Mouse (Mus musculus) hindbrain, embryonic 10.5 days (tissue): ENCODE measurements at regions not wholly inside any gene's neighbourhood (a gene's known extent, or its start where the extent isn't known, plus 50 kb on each side); places are given as distances from the start of the nearest gene placed in this dataset.
A peak's percentile ranks its signal among the peaks of the same experiment; 100 is the strongest.

Experiments
- DNase-seq: peaks from one replicate; pipeline ENCODE4 v3.0.0-alpha.2; 2017; ENCODE audit warnings: low spot score
- H3K27ac ChIP-seq: fragments of 300-500 bp; sonication (generic); 2 replicates; pipeline ENCODE4 v1.5.1; 2016; ENCODE audit warnings: mild to moderate bottlenecking, moderate library complexity
- H3K27me3 ChIP-seq: fragments of 300-500 bp; sonication (generic); 2 replicates; pipeline ENCODE4 v1.6.1; 2016; ENCODE audit warnings: mild to moderate bottlenecking; ENCODE audit not compliant: poor library complexity, insufficient read depth, severe bottlenecking
- H3K36me3 ChIP-seq: fragments of 300-500 bp; sonication (generic); 2 replicates; pipeline ENCODE4 v1.6.1; 2016; ENCODE audit warnings: mild to moderate bottlenecking, moderate library complexity
- H3K4me1 ChIP-seq: fragments of 300-500 bp; sonication (generic); replicated peaks from 2 replicates; pipeline ENCODE4 v1.6.1; 2016; ENCODE audit warnings: mild to moderate bottlenecking
- H3K4me3 ChIP-seq: fragments of 300-500 bp; sonication (generic); 2 replicates; pipeline ENCODE4 v1.5.1; 2016; ENCODE audit warnings: mild to moderate bottlenecking, moderate library complexity
- H3K9me3 ChIP-seq: fragments of 300-500 bp; sonication (generic); 2 replicates; pipeline ENCODE4 v1.6.1; 2016; ENCODE audit warnings: mild to moderate bottlenecking, moderate library complexity
- WGBS: fragments of 180-500 bp; shearing (Covaris S2); methylation state at CpG from one replicate; pipeline ENCODE4 v1.1.7; 2016; 5-methylcytosine and 5-hydroxymethylcytosine counted together

DNA sequence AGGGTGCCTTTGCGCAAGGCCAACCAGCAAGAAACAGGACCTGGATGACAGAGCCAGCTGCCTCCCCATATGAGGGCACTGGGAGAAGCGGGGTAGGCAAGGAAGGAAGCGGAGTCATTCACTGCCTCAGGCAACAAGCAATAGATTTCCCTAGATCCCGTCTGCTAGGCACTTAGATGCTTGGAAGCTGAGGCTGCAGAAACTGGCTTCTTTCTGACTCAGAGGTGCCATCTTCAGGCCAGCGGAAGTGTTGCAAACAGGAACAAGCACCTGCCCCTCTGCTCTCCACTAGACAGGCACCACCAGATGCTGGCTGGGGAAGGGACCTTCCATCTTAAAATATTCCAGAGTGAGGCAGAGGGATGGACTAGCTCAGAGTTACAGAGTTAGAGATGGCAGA lies 188.0 kb downstream of the 4933412E24Rik start:
- 21% methylated on average over 5 of the region's 5 CpGs for WGBS

DNA sequence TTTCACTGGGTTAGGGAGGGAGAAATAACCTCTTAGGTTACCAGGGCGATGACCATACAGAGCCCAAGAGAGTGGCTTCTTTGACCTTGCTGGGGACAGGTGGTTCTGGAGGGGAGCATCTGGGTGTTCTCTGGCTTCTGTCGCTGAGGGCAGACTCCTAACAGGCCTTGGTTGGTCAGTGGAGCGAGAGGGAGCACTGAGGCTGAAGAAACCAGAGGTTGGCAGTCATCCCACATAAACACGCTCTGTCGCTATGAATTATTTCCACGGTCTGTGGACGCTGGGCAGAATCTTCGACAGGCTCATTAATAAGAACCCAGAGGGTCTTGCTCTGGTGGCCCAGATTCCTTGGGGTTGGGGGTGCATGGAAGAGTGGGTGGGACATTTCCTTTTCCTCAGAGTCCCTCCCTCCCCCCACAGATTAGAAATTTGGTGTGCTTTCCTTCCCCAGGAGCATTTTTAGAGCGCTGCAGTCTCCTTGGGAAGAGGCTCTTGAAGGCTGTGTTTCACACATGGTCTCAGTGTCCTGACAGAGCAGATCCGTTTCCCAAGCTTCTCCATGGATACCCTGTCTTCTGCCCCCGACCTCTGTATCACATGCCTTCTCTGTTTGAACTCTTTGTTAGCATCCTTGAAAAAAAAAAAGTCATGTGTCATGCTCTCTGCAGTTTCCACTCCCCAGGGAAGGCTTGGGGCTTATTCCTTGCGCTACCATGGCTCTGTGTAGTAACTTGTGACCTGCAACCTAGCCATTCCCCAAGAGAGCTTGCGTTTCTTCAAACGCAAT lies 190.1 kb downstream of the 4933412E24Rik start:
- H3K4me1 ChIP-seq: peaks cover 20% of the 10 kb centered on the region
- H3K36me3 ChIP-seq: no peaks in the 10 kb centered on the region
- H3K27ac ChIP-seq: peak overlapping the region; percentile 2; the same call in 1 of the 2 replicates
- no peaks in the 10 kb centered on the region for H3K9me3 ChIP-seq
- H3K27me3 ChIP-seq: no peaks in the 10 kb centered on the region
- no peak overlapping the region for H3K4me3 ChIP-seq
- DNase-seq: no peak
- WGBS: 68% methylated on average over 14 of the region's 14 CpGs

More for the DNA sequence above, 188.0 kb downstream of the 4933412E24Rik start:
- Histone ChIP-seq H3K4me3 (no peak overlapping the region), H3K27me3 (no peaks in the 10 kb centered on the region), H3K4me1 (peaks cover 17% of the 10 kb centered on the region), H3K9me3 (no peaks in the 10 kb centered on the region), H3K36me3 (no peaks in the 10 kb centered on the region), H3K27ac (no peak overlapping the region)
- peak; percentile 73 for DNase-seq

DNA sequence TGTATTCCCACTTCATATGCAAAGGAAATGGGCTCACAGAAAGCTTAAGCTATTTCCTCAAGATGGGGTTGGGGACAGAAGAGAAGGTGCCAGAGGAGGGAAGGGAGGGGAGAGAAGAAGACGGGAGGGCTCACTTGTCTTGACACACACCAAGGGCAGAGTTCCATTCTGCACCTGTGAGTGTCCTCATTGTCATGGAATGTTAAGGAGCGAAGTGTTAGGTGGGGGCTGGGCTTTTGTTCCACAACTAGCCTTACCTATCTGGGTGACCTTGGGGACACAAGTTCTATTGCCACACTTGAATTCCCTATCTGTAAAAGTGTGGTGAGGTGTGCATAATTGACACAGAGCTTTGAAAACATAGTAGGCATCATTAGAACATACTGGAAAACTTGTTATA lies 192.5 kb downstream of the 4933412E24Rik start:
- no peak for DNase-seq
- no peaks in the 10 kb centered on the region for H3K36me3 ChIP-seq
- no peaks in the 10 kb centered on the region for H3K9me3 ChIP-seq
- 61% methylated on average over 2 of the region's 2 CpGs for WGBS
- no peak overlapping the region for H3K4me3 ChIP-seq
- H3K27ac ChIP-seq: no peak overlapping the region
- no peaks in the 10 kb centered on the region for H3K27me3 ChIP-seq
- peaks cover 20% of the 10 kb centered on the region for H3K4me1 ChIP-seq

DNA sequence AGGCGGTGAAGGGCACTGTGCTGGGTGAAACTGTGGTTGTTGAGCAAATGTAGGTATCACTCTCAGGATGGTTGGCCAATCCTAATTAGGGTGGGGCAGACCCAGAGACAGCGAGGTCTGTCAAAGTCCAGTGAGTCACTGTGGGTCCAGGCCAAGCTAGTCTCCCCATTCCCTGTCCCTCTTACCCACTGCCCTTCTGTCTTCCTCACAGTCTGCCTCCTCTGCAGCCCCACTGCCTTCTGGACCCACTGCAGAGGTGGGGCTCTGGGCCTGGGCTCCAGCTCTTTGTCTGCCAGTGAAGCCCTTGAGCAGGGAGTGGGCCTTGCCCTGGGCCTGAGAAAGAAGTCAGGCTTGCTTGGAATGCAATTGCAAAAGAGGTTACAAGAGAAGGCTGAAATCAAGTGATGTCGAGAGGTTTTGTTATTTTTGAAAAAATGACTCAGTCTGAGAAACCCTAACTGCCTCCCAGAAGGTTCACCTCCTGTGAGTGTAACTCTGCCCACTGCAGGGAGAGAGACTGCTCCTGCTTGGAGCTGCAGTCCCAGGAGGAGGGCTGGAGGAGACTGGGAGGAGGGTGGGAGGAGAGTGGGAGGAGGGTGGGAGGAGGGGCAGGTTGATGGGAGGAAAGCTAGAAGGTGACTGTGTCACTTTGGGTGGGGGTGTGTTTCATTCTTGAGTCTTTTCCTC lies 193.3 kb downstream of the 4933412E24Rik start:
- DNase-seq: no peak
- Histone ChIP-seq H3K4me1 (peaks cover 20% of the 10 kb centered on the region), H3K36me3 (no peaks in the 10 kb centered on the region), H3K4me3 (no peak overlapping the region), H3K27me3 (no peaks in the 10 kb centered on the region), H3K27ac (peak overlapping the region; percentile 62), H3K9me3 (no peaks in the 10 kb centered on the region)
- WGBS: 69% methylated on average over 3 of the region's 3 CpGs

DNA sequence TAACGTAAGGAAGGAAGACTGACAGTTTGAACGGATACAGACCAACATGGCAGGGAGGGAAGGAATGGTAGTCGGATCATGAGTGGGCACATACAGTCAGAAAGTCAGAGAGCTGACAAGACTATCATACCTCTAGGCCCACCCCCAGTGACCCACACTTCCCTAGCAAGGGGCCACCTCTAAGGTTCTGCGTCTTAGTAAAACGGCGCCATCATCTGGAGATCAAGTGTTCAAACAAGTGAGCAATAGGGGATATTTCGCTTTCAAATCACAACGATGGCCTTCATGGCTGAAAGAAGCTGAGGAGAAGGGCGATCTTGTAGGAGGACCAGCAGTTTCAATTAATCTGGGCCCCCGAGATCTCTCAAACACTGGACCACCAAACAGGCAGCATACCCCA lies 196.1 kb downstream of the 4933412E24Rik start:
- Histone ChIP-seq H3K27me3 (no peaks in the 10 kb centered on the region), H3K4me1 (peaks cover 3% of the 10 kb centered on the region), H3K9me3 (no peaks in the 10 kb centered on the region), H3K4me3 (no peak overlapping the region), H3K36me3 (no peaks in the 10 kb centered on the region), H3K27ac (no peak overlapping the region)
- 79% methylated on average over 10 of the region's 10 CpGs for WGBS
- DNase-seq: no peak

DNA sequence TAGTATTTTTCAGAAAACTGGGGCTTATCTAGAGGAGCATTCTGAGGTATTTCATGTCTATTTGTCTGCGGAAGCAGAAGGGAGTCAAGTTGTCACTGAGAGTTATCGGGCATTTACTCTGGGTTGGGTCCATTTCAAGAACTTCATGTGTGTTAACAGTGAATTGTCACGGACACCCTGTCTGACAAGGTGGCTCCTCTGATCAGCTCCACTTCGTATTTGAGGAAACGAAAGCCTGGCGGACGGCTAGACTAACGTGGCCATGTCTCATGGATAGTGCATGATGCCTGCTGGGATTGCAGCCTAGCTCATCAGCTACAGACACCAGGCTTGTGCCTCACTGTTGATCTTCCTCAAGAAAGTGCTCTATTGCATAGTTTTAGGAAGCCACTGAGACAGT lies 200.4 kb downstream of the 4933412E24Rik start:
- no peak overlapping the region for H3K27ac ChIP-seq
- WGBS: 94% methylated on average over 8 of the region's 8 CpGs
- H3K4me1 ChIP-seq: no peaks in the 10 kb centered on the region
- no peak overlapping the region for H3K4me3 ChIP-seq
- H3K9me3 ChIP-seq: no peaks in the 10 kb centered on the region
- no peaks in the 10 kb centered on the region for H3K36me3 ChIP-seq
- no peak for DNase-seq
- no peaks in the 10 kb centered on the region for H3K27me3 ChIP-seq

DNA sequence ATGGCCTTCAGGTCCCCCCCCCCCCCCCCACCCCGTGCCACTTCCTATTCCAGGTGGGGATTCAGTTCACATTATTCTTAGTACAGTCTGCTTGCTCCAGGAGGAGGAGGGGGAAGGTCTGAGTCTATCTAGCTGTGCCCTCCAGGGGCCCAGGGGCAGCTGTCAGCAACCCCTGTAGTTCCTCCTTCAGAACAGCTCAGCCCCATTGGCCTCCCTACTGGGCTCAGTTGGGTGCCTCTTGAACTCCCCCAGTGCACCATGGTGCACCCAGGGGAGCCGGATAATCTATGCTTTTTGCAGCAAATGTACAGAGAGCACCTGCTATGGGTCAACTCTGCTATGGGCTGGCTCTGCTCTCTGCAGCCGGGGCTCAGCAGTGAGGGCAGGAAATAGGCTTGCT lies 204.8 kb downstream of the 4933412E24Rik start:
- Histone ChIP-seq H3K36me3 (no peaks in the 10 kb centered on the region), H3K4me3 (no peak overlapping the region), H3K9me3 (no peaks in the 10 kb centered on the region), H3K4me1 (no peaks in the 10 kb centered on the region), H3K27ac (no peak overlapping the region), H3K27me3 (no peaks in the 10 kb centered on the region)
- WGBS: 46% methylated on average over 3 of the region's 3 CpGs
- DNase-seq: no peak

DNA sequence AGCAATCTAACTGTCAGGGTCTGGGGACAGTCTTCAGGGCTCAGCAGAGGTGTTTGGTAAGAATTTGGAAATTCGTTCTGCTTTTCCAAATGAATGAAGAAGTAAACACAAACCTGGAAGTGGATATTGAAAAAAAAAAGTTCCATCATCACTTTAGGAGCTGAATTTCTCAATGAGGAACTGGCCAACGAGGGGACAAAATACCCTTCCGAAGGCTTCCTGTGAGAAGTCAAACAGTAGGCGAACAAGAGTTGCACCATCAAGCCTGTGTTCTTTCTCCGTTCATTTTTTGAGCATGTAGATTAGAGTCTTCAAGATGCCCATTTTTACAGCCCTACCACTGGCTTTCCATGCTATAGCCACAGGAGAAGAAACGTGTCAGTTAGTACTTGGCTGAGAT lies 207.1 kb downstream of the 4933412E24Rik start:
- Histone ChIP-seq H3K36me3 (no peaks in the 10 kb centered on the region), H3K27ac (no peak overlapping the region), H3K9me3 (no peaks in the 10 kb centered on the region), H3K4me1 (no peaks in the 10 kb centered on the region), H3K4me3 (no peak overlapping the region), H3K27me3 (no peaks in the 10 kb centered on the region)
- 91% methylated on average over 6 of the region's 6 CpGs for WGBS
- DNase-seq: no peak

DNA sequence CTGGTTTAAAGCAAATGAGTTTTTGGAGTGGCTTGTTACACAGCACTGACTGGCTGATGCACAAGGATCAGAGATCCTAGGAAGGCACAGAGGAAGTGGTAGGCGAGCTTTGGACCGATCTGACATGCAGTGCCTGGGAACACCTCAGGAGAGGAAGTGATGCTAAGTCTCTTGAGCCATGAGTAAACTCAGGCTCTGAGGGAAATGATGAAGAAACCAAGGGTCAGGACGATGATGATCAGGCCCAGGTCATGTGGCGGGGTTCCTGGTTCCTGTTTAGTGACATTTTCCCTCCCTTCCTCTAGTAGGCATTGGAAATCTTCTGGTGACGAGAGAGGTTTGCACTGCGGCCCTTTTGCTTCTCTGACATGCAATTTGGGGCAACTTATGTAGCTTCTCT lies 208.7 kb downstream of the 4933412E24Rik start:
- Histone ChIP-seq H3K4me3 (no peak overlapping the region), H3K36me3 (no peaks in the 10 kb centered on the region), H3K4me1 (no peaks in the 10 kb centered on the region), H3K27me3 (no peaks in the 10 kb centered on the region), H3K27ac (no peak overlapping the region), H3K9me3 (no peaks in the 10 kb centered on the region)
- WGBS: 91% methylated on average over 6 of the region's 6 CpGs
- no peak for DNase-seq

DNA sequence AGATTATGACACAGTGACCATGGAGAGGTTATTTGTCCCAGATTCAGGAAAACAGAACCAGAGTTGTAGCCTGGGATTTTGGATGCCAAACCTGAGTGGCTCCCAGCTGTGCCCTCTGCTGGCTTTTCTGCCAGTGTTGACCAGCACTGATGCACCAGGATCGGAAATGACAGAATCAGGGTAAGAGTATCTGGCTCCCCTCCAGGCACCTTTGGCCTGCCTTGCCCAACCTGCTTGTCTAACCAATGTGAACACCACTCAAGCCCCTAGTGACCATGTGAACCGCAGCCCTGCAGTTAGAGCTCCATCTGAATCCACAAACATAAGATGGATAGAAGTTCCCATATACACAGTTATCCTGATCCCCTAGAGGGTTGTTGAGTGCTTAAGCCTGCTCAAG lies 210.6 kb downstream of the 4933412E24Rik start:
- DNase-seq: no peak
- 85% methylated on average over 2 of the region's 2 CpGs for WGBS
- H3K9me3 ChIP-seq: no peaks in the 10 kb centered on the region
- H3K4me3 ChIP-seq: no peak overlapping the region
- no peaks in the 10 kb centered on the region for H3K36me3 ChIP-seq
- H3K4me1 ChIP-seq: no peaks in the 10 kb centered on the region
- no peaks in the 10 kb centered on the region for H3K27me3 ChIP-seq
- H3K27ac ChIP-seq: no peak overlapping the region

DNA sequence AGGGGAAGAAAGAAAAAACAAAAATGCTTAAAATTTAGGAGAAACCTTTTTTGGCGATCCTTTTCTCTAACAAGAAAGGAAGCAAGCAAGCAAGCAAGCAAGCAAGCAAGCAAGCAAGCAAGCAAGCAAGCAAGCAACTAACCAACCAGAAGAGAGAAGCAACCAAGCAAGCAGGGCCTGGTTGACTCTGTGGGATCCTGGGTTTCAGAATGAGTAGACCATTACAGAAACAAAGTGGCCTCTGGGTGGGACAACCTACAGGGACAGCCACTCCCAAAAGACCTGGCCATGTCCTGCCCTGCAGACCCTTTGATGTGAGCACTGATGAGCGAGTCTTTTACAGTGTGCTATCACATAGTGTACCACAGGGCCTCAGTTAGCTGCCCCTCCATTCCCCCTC lies 211.6 kb downstream of the 4933412E24Rik start:
- H3K4me1 ChIP-seq: no peaks in the 10 kb centered on the region
- H3K27ac ChIP-seq: no peak overlapping the region
- no peaks in the 10 kb centered on the region for H3K36me3 ChIP-seq
- WGBS: 88% methylated on average over 2 of the region's 2 CpGs
- no peaks in the 10 kb centered on the region for H3K27me3 ChIP-seq
- H3K4me3 ChIP-seq: no peak overlapping the region
- no peak for DNase-seq
- no peaks in the 10 kb centered on the region for H3K9me3 ChIP-seq

DNA sequence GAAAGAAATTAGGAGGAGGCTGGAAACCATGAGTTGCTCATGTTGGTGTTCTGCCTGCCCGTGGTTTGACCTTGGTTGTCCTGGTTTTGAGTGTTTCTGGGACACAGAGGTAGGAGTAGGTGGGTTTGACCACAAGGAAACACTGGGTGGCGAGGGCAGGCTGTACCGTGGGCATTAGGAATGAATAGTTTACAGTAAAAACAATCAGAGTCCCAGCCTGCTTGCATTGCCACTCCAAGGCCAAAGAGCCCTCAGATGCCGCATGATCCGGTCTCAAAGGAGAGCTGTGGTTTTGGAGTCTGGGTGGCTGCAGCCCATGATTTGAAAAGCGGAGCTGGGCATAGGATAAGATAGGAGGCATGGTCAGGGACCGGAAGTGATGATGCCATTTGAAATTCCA lies 212.0 kb downstream of the 4933412E24Rik start:
- no peak overlapping the region for H3K27ac ChIP-seq
- no peak for DNase-seq
- no peaks in the 10 kb centered on the region for H3K9me3 ChIP-seq
- H3K4me3 ChIP-seq: no peak overlapping the region
- H3K4me1 ChIP-seq: no peaks in the 10 kb centered on the region
- 83% methylated on average over 7 of the region's 7 CpGs for WGBS
- no peaks in the 10 kb centered on the region for H3K36me3 ChIP-seq
- H3K27me3 ChIP-seq: no peaks in the 10 kb centered on the region

DNA sequence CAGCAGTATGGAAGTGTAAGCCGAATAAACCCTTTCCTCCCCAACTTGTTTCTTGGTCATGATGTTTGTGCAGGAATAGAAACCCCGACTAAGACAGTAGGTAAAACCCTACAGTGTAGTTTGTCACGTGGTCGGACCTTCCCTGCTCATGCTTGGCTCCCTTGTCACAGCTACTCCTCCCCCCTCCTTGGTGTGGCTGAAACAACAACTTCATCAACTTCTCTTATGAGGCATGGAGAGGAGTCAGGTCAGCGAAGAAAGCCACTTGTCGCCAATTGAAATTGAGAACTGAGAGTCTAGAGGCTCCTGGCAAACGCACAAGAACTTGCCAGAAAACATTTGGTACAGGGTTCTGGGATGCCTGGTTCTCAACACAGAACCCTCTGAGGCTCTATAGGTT lies 214.1 kb downstream of the 4933412E24Rik start:
- H3K27ac ChIP-seq: no peak overlapping the region
- H3K36me3 ChIP-seq: no peaks in the 10 kb centered on the region
- H3K4me1 ChIP-seq: 0 out of 2 replicates have a peak, but pooled peaks cover 4% of the 10 kb centered on the region
- no peaks in the 10 kb centered on the region for H3K27me3 ChIP-seq
- no peaks in the 10 kb centered on the region for H3K9me3 ChIP-seq
- WGBS: 88% methylated on average over 7 of the region's 7 CpGs
- no peak overlapping the region for H3K4me3 ChIP-seq
- no peak for DNase-seq
